Mouse (Mus musculus) liver, embryonic 14.5 days (tissue): Measurements from ENCODE around the gene Mprip.

Experiments used
- CTCF ChIP-seq: IDR thresholded peaks from 2 replicates; pipeline ENCODE4 v1.5.1; 2016; ENCODE audit warnings: antibody characterized with exemption, low read depth, control low read depth
- EP300 ChIP-seq: IDR thresholded peaks from 2 replicates; pipeline ENCODE4 v1.6.1; 2016; ENCODE audit warnings: antibody characterized with exemption, low read depth

GRCm38 (mm10) chr11:59628177-59628576 is 32.9 kb upstream of the Mprip start:
- TF ChIP-seq CTCF (no peak), EP300 (no peak)
